Mouse (Mus musculus) olfactory bulb, adult 2 months (tissue): ENCODE measurements at regions not wholly inside any gene's neighbourhood (a gene's known extent, or its start where the extent isn't known, plus 50 kb on each side); places are given as distances from the start of the nearest gene placed in this dataset.

Source experiments
- CTCF ChIP-seq: fragments of 200-500 bp; IDR thresholded peaks from 2 replicates; pipeline ENCODE4 v1.5.1; 2012; ENCODE audit warnings: low read depth, mild to moderate bottlenecking, low read length, moderate library complexity; ENCODE audit not compliant: insufficient read depth
- POLR2A ChIP-seq: fragments of 200-500 bp; IDR thresholded peaks from 2 replicates; pipeline ENCODE4 v1.6.1; 2012; ENCODE audit warnings: mild to moderate bottlenecking, low read depth, low read length, moderate library complexity; ENCODE audit not compliant: insufficient read depth

GRCm38 (mm10) chr9:43908325-43908724, 134.9 kb upstream of the Thy1 start:
- TF ChIP-seq CTCF, result no peak
- no peak for TF ChIP-seq POLR2A
